Mouse (Mus musculus) neural tube, embryonic 10.5 days (tissue): ENCODE measurements around the gene Ablim2.

ENCODE experiments used
- DNase-seq: peaks from one replicate; pipeline ENCODE4 v3.0.0-alpha.2; 2017; ENCODE audit warnings: low spot score; ENCODE audit errors: extremely low spot score

Ablim2 gene

DNA sequence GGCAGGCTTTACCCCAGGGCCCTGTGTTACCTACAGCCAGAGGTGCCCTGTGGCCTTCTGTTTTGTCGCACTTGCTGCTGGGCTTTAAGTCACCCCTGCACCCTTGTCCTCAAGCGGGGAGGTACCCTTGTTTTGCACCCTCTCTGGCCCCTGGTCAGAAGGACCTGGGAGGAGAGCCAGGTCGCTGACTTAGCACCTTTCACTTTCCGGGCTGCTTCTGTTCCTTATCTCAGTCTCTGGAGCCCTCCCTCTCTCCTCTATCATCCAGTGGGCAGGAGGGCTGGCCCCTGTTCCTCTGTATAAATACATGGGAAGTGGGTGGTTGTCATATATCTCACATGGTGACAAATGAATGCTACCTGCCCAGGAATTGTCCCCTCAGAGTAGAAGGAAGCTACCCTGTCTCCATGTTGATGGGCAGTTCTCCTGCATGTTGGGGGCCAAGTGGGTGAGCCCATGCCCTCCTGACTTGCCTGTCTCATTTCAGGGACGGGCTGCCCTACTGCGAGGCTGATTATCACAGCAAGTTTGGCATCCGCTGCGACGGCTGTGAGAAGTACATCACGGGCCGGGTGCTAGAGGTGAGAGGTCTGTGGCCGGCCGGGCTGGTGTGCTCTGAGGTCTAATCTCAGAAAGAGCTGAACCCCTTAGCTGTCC is 54.1 kb downstream of the Ablim2 start:
- no peak for DNase-seq

GRCm38 (mm10) chr5:35814334-35814941 is 56.8 kb downstream of the Ablim2 start:
- DNase-seq: no peak

DNA sequence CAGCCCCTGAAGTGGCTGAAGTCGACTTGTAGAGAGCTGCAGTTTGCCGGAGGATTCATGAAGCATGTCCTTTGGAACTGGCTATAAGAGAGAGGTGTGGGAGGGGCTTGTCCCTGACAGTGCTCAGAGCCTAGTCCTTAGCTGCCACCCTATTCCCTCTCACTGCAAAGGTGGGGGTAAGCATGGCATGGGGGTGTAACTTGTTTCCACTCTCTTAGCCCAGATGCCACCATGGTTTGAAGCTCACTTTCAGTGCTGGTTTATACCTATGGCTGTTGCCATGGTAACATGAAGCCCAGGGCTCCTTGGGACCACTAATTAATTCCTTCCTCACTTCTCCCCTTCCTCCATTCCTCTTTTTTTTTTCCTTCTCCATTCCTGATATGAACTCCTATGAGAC is 57.4 kb downstream of the Ablim2 start:
- no peak for DNase-seq

DNA sequence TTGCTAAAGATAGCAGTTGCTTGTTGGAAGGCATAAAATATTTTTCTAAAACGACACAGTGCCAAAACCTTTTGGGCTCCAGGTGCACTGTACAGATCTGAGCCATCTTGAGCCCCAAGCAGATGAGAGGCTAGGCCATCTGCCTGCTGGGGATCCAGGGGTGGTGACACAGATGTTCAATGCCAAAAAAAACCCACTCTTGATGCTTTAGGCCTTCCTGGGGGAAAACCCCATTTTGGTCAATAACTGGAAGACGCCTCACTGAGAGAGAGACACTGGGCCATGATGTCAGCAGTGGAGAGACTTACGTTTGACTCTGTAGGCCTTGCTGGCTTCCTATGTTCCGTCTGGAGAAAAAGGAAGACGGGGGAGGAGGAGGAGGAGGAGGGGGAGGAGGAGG is 59.6 kb downstream of the Ablim2 start:
- no peak for DNase-seq

GRCm38 (mm10) chr5:35817882-35818281 is 60.2 kb downstream of the Ablim2 start:
- DNase-seq: no peak

GRCm38 (mm10) chr5:35822721-35823120 is 65.0 kb downstream of the Ablim2 start:
- no peak for DNase-seq

- DNase-seq: no peak
These were observed 68.8 kb downstream of the Ablim2 start for GRCm38 (mm10) chr5:35826465-35826864.

GRCm38 (mm10) chr5:35827075-35827474 is 69.4 kb downstream of the Ablim2 start:
- DNase-seq: peak; percentile 16

- no peak for DNase-seq
These were observed 70.2 kb downstream of the Ablim2 start for GRCm38 (mm10) chr5:35827856-35828255.

- no peak for DNase-seq
These were observed 72.4 kb downstream of the Ablim2 start for GRCm38 (mm10) chr5:35830101-35830500.

GRCm38 (mm10) chr5:35833881-35834280 is 76.2 kb downstream of the Ablim2 start:
- no peak for DNase-seq

DNA sequence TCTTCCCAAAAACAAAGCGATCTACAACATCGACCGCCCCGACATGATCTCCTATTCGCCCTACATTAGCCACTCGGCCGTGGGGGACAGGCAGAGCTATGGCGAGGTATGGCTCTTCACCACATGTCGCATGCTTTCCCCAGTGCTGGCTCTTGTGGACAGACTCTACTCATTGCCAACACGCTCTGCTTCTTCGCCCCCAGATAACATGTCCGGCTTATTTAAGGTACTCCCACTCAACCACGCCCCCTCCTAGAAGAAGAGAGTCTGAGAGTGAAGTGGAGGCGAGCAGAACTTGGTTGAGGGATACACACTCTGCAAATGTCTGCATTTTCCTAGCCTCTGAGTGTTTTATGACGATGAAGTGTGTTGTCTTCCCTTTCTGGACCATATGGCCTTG is 79.3 kb downstream of the Ablim2 start:
- DNase-seq: no peak

DNA sequence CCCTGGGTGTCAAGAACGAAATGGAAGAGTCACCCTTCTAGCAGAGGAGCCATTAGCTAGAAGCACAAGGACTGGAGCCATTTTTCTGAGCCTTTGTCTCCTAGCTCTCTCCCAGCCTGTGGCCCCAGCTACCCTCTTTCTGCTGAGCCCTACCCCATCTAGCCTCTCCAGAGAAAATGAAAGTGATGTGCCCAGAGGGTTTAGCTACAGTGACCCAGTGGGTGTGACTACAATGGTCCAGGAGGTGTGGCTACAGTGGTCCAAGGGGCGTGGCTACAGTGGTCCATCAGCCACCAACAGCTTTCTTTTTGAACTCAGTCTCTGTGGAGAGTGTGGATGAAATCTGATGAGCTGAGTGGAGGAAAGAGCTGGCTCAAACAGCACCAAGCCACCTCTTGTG is 81.6 kb downstream of the Ablim2 start:
- DNase-seq: no peak

DNA sequence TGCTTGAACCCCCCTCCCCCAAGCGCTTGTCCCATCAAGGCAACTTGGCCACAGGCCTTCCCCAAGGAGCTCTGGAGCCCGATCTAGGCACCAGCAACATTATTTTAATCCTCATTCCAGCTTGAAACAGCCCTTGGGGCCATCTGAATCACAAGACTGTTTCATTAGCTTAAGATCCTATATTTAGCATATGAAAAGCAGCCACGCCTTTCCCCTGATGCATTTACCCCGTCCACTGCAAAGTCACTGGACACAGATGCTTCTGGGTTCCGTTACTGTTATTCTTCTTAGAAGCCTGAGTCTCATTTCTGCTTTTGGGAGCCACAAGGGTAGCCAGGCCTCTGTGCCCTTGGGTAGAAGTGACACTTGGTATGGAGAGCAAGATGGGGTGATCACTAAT is 93.8 kb downstream of the Ablim2 start:
- DNase-seq: no peak

- no peak for DNase-seq
These were observed 95.8 kb downstream of the Ablim2 start for GRCm38 (mm10) chr5:35853463-35853862.

GRCm38 (mm10) chr5:35856245-35856644 is 98.6 kb downstream of the Ablim2 start:
- DNase-seq: no peak

DNA sequence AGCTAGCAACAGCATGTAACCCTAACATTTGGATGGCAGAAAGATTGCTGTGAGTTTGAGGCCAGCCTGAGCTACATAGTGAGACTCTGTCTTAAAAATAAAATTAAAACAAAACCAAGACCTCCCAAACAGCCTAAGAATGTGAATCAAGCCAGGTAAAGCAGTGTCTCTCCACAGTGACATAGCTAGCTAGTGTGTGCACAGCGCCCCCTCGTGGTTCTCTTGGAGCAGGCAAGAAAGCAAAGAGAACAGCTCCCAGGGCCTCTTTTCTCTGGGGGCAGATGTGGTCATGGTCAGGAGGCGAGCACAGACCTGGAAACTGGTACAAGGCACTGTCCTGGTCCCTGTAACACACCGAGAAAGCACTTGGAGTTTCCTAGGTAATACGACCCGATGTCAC is 100.4 kb downstream of the Ablim2 start:
- peak; percentile 86 for DNase-seq

GRCm38 (mm10) chr5:35861456-35861855 is 103.8 kb downstream of the Ablim2 start:
- no peak for DNase-seq

GRCm38 (mm10) chr5:35869973-35870372 is 112.3 kb downstream of the Ablim2 start:
- DNase-seq: no peak

GRCm38 (mm10) chr5:35870408-35871012 is 112.8 kb downstream of the Ablim2 start:
- DNase-seq: peak; percentile 74

DNA sequence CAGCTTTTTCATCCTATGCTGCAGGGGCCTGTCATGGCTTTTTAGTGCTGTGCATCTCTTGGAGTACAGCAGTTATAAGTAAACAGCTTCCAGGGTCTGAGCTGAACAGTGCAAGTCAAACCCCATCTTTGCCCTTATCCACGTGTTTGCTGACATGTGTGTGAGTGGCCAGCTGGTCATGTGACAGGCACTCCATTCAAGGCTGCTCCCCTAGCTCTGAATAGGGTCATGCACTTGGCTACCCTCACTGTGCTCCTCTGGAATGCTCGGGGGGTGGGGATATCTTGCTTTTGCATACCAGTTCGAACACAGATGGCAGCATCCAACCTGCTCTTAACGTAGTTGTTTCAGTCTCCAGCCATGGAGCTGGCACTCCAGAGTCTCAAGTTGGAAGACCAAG is 115.7 kb downstream of the Ablim2 start:
- DNase-seq: no peak

DNA sequence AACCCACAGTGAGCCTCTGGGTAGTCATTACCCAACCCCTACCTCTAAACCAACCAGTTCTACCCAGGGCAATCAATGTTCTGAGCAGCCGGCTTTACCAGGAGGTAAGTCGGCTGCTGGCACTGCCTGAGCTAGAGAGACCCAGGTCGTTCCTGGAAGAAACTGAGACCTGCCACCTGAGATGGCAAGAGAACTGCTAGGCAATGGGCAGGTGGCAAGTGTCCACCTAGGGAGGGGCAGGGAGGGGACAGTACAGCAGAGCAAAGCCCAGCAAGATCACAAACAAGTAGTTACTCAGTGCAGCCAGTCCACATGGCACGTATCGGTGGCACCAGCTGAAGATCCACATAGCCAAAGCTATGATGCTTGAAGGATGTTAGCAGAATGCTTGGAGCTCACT is 118.6 kb downstream of the Ablim2 start:
- no peak for DNase-seq

DNA sequence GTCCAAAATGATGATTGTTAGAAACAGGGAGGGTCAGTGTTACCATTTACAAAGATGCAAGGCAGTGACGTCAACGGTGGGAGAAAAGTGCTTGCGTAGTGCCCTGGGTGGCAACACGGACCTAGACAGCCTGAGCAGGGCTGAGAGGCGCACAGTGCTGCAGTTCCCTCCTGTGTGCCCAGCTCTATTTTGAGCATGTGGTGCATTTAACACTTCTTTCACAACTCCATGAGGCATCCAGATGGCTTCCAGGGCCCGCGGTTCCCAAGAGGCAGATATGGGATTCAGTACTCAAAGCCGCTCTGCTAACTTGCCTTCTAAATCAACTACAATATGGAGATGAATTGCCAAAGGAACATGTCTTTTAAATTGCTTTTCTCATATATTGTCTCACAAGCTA is 121.5 kb downstream of the Ablim2 start:
- no peak for DNase-seq
